Mouse (Mus musculus) E14TG2a.4 (cell line): ENCODE results near the gene Rsph10b.

Experiments used
- CTCF ChIP-seq: conservative IDR thresholded peaks from 2 replicates; pipeline ENCODE4 v1.5.1; 2014; ENCODE audit warnings: low read length
- NANOG ChIP-seq: IDR thresholded peaks from 2 replicates; pipeline ENCODE4 v1.6.1; 2014; ENCODE audit warnings: borderline replicate concordance, low read length, mixed read lengths
- POU5F1 ChIP-seq: IDR thresholded peaks from 2 replicates; pipeline ENCODE4 v1.6.1; 2014; ENCODE audit warnings: low read length, borderline replicate concordance

DNA sequence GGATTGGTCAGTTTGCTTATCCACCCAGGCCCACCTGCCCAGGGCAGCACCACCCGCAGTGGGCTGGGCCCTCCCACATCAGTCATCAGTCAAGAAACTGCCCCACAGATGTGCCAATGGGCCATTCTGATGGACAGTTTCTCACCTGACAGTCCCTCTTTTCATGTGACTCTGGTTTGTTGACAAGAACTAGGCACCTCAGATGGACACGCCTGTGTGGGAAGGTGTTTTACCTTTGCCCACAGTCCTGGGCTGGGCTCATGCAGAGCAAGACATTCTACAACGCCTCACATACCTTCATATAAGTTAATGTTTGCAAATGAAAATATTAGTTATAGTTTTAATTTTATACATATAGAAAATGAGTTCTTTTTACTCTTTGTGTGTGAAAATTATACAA is 14.7 kb upstream of the Rsph10b start:
- TF ChIP-seq CTCF (no peak), NANOG (no peak), POU5F1 (no peak)
